Mouse (Mus musculus) urinary bladder, postnatal 25 days (tissue): Measurements from ENCODE around the gene Copg1.
"Not testable (repeated sequence)": the region's sequence is repeated elsewhere in the genome, so short reads cannot be mapped to it uniquely, and the experiment has no call there.

Experiments
- DNase-seq: peaks from one replicate; pipeline ENCODE4 v3.0.0; 2022; ENCODE audit warnings: low spot score

Gene Copg1

DNA sequence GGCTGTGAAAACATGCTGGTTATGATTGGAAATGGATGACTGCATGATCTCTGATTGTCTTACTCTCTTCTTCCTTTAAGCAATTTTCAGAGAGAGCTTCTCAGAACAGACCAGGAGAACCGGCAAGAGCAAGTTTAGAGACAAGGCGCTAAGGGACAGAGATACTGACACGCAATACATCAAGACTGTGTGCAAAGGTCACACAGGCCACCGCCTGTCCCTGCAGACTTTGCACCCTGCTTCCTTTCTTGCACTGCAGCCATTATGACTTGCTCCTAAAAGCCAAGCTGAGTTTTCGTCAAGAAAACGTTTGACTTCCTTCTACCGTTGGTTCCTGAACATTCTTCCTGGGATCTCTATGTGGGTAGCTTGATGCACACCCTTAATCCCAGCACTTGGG is 12.1 kb upstream of the Copg1 start:
- no peak for DNase-seq

DNA sequence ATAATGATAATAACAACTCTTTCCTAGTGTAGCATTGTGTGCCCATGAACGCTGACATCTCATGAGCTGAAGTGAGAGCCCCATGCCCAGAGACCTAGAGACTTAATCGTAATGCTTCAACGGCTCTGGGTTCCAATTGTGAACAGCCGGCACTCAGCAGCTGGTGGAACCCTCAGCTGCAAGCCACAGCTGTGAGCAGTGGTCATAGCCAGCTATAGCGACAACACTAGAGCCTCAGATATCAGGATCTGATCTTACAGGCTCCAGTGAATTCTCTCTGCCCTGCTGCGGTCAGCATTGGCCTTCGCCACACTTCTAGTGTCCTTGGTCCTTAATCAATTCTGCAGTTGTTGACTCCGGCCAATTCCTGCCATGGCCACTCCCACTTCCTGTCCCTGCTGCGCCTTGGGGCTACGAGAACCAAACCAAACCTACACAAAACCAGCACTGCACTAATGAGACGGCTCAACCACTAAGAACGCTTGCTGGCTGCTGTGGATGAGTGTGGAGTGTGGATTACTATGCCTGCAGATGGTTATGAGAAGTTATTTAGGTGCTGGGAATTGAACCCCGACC is 11.5 kb upstream of the Copg1 start:
- DNase-seq = no peak

DNA sequence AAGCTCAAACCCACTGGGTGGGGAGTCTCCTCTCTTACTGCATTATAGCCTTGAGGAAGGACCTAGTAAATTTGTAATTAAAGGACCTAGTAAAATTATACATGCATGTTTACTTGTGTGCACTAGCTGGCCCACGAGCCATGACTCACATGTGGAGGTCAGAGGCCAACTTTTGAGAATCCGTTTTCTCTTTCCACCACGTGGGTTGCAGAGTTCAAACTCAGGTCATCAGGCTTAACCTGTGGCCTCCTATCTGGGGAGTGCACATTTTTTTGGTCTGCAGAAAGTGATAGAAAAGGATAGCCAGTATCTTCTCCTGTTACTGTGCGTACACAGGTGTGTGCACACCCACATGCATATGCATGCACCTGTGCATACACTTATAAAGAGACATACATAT is 8.6 kb upstream of the Copg1 start:
- DNase-seq = no peak

DNA sequence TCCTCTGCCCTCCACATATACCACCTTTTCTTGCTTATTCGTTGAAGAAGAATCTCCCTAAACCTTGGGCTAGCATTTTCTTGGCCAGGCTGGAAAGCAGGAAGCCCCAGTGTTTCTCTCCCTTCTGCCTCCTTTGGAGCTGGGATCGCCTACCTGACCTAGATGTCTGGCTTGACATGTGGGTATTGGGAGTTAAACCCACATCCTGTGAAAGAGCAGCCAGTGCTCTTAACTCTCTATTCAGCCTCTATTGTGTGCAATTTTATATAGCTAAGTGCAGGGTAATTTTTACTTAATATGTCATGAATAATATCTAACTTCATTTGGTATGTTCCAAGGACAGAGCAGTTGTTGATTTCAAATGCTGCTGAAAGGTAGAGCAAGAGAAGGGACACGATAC is 8.0 kb upstream of the Copg1 start:
- DNase-seq = no peak

DNA sequence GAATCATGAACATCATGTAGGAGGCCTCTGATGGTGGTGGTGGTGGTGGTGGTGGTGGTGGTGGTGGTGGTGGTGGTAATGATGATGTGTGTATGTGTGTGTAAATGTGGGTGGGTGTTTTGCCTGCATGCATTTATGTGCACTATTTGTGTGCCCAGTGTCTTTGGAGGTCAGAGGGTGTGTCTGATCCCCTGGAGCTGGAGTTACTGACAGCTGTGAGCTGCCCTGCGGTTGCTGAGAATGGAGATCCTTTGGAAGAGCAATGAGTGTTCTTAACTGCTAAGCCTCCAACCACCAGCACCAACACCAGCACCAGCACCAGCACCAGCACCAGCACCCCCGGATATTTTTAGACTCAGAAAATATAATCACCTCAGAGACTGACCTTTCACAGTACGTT is 5.4 kb upstream of the Copg1 start:
- DNase-seq = no peak

DNA sequence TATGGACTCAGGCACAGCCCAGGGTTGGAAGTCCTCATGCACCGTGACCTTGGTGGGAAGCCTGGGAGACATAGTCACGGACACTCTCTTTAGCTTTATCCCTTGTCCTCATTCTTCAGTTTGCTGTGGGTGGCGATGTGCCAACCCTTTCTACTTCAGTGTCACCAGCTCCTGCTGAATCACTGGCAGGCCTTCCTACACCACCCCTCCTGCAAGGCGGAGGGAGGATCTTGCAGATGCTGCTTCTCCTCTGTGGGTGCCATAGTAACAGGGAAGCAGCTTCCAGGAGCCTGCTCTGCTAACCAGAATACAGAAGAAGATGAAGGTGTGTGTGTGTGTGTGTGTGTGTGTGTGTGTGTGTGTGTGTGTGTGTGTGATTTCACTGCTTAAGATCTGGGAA is 4.8 kb upstream of the Copg1 start:
- DNase-seq = no peak

- DNase-seq = no peak
Measured at GRCm38 (mm10) chr6:87886721-87887120, 893 bp upstream of the Copg1 start.

- DNase-seq = no peak
Measured at GRCm38 (mm10) chr6:87893931-87894330, 6.3 kb downstream of the Copg1 start.

DNA sequence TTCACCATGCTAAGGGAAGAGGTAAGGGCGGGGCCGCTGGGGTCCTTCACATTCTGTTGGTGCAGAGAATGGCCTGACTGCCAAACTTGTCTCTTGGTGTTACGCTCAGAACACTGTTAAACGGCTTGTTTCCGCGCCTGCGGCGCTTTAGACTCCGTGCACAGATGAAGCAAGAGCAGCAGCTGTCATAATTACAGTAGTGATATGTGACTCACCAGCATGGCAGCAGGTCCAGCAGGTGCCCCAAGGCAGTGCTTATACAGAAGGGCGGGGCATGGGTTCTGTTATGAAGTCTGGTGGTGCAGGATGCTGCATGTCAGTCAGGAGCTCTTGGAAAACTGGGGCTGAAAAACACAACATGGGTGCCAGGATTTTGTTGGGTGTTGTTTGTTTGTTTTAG is 10.4 kb downstream of the Copg1 start:
- DNase-seq = no peak

- no peak for DNase-seq
Measured at GRCm38 (mm10) chr6:87906632-87907031, 19.0 kb downstream of the Copg1 start.

- no peak for DNase-seq
Measured at GRCm38 (mm10) chr6:87909181-87909580, 21.6 kb downstream of the Copg1 start.

DNA sequence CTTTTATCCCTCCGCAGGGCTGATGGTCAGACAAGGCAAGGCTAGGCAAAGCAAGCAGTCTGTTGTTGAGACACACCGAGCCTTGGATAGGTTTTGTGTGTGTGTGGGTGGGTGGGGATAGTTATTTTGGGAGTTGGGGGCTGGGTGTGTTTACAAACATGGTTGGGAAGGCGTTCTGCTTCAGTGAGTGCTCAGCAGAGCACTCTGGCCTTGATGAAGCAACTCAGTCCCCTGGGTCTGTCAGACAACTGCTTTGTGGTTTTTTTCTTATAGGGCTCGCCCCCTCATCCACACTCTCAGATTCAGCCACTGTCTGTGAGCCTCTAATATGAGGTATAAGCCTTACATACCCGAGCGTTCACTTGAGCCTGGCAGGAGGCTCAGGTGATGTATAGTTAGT is 23.9 kb downstream of the Copg1 start:
- DNase-seq = no peak

DNA sequence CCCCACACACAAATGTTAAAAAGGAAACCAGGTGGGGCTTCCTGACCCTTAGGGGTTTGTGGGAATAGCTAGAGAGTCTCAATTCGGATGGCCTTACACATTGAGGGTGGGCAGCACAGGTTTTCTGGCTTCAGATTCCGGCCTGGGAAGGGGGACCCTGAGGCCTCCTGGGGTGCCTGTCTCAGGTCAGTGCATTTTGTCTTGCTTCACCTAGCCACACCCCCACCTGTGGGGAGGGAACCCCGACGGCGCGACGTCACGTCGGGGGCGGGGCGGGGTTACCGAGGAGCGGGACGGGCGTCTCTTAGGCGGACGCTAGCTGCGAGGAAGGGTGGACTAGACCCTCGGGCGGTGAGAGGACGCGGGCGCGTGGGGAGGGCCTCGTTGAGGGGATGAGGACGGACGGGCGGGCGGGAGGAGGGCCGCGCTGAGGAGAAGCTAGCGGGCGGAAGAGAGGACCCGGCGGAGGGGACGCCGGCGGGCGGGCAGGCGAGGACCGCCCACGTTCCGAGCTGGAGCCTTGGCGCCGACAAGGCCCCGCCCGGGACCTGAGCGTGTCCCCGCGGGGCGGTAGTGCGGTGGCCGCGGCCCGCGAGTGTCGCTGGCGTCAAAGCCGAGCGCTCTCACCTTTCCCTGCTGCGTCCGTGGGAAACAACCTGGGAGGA is 26.2 kb downstream of the Copg1 start, which contains the start of gene Hmces:
Gene Hmces, plus strand, starts transcription at position 275 of the 665 bp plus-strand sequence.
- peak; percentile 64 for DNase-seq

GRCm38 (mm10) chr6:87914326-87915102 is 26.9 kb downstream of the Copg1 start:
- DNase-seq = peak; percentile 49

GRCm38 (mm10) chr6:87915939-87916338 is 28.3 kb downstream of the Copg1 start:
- no peak for DNase-seq

- no peak for DNase-seq
Measured at GRCm38 (mm10) chr6:87921201-87921600, 33.6 kb downstream of the Copg1 start.

GRCm38 (mm10) chr6:87923624-87924023 is 36.0 kb downstream of the Copg1 start:
- no peak for DNase-seq

DNA sequence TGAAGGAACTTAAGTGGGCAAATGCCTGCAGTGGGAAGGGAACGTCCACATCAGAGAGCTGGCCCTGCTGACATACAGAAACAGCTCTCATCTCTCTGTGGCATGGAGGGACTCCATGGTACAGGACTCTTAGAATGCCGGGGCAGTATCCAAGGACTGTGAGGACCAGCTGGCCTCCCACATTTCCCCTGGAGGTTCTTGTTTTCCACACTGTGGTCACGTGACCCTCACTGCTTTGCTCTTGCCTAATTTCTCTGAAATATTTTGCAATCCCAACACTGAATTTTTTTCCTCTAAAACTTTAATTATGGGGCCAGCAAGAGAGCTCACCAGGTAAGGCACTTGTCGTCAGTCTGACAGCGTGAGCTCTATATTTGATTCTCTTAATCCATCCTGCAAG is 47.4 kb downstream of the Copg1 start:
- DNase-seq = no peak

DNA sequence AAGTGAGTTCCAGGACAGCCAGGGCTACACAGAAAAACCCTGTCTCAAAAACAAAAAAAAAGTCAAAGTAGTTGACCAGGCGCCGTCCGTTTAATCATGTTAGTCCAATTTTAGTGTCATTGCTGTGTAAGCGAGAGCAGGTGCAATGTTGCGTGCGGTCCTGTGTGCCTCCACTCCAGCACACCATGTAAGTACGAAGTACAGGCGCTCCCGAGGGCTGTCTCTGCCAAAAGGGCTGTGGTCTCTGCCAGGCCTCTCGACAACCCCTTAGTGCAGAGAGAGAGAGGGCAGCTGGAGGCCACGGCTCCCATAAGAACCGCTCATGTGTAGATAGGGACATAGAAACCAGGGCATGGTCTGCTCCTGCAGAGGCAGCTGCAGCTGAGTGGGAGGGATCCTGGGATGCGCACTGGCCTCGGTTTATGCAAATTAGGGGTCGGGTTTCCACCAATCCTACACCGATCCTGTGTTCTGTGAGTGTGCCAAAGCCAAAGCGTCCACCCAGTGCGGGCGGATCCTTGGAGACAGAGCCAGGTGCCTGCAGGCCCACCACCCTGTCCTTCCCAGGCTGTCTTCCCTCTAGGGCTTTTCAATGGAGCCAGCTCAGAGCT is 49.7 kb downstream of the Copg1 start:
- no peak for DNase-seq

GRCm38 (mm10) chr6:87938941-87939340 is 51.3 kb downstream of the Copg1 start:
- DNase-seq = no peak

GRCm38 (mm10) chr6:87942179-87942578 is 54.6 kb downstream of the Copg1 start:
- DNase-seq = no peak

- not testable (repeated sequence) for DNase-seq
Measured at GRCm38 (mm10) chr6:87962457-87962856, 74.8 kb downstream of the Copg1 start.
